Mouse (Mus musculus) embryonic facial prominence, embryonic 10.5 days (tissue): ENCODE data around the gene Pik3c2b. TPM values are rescaled to one million over a fixed set of nuclear protein-coding genes. Genes with fewer than 3 reads are reported as not detected.

Experiments used
- DNase-seq: peaks from one replicate; pipeline ENCODE4 v3.0.0-alpha.2; 2017; ENCODE audit warnings: low spot score
- H3K27ac ChIP-seq: fragments of 300-500 bp; sonication (generic); replicated peaks from 2 replicates; pipeline ENCODE4 v1.5.1; 2016; ENCODE audit warnings: mild to moderate bottlenecking
- H3K27me3 ChIP-seq: fragments of 300-500 bp; sonication (generic); replicated peaks from 2 replicates; pipeline ENCODE4 v1.6.1; 2016; ENCODE audit warnings: low read depth, mild to moderate bottlenecking; ENCODE audit not compliant: poor library complexity, severe bottlenecking
- H3K36me3 ChIP-seq: fragments of 300-500 bp; sonication (generic); replicated peaks from 2 replicates; pipeline ENCODE4 v1.6.1; 2016; ENCODE audit warnings: mild to moderate bottlenecking, moderate library complexity
- H3K4me1 ChIP-seq: fragments of 300-500 bp; sonication (generic); 2 replicates; pipeline ENCODE4 v1.6.1; 2016
- H3K4me3 ChIP-seq: fragments of 300-500 bp; sonication (generic); 2 replicates; pipeline ENCODE4 v1.5.1; 2016; ENCODE audit warnings: mild to moderate bottlenecking, moderate library complexity
- H3K9me3 ChIP-seq: fragments of 300-500 bp; sonication (generic); 2 replicates; pipeline ENCODE4 v1.6.1; 2016; ENCODE audit warnings: mild to moderate bottlenecking
- WGBS: fragments of 180-500 bp; shearing (Covaris S2); methylation state at CpG from one replicate; pipeline ENCODE4 v1.1.7; 2016; 5-methylcytosine and 5-hydroxymethylcytosine counted together
- polyA plus RNA-seq: library from polyadenylated mRNA; unstranded; fragments of >200 nt; fragmentation: Nextera tagmentation; extraction: Ambion mirVana; gene quantifications from 2 replicates; pipeline ENCODE4 v1.2.1, GENCODE M21; 2016

Gene Pik3c2b
- polyA plus RNA-seq, 1 experiment from 2014 or later = 8.6 TPM

- Histone ChIP-seq H3K36me3 (no peaks in the 10 kb centered on the region), H3K4me3 (peak overlapping the region; percentile 95), H3K27me3 (peaks cover 20% of the 10 kb centered on the region; the same call in 1 of the 2 replicates), H3K4me1 (peaks cover 49% of the 10 kb centered on the region), H3K27ac (peak overlapping the region; percentile 97), H3K9me3 (no peaks in the 10 kb centered on the region)
- peak; percentile 88 for DNase-seq
- under 1% methylated on average over 69 of the region's 71 CpGs for WGBS
Observed at GRCm38 (mm10) chr1:133045861-133046440, 484 bp downstream of the Pik3c2b start.

- H3K4me3 ChIP-seq = peak overlapping the region; percentile 95
- no peaks in the 10 kb centered on the region for H3K9me3 ChIP-seq
- H3K27ac ChIP-seq = peak overlapping the region; percentile 97
- peak; percentile 73 for DNase-seq
- no peaks in the 10 kb centered on the region for H3K36me3 ChIP-seq
- H3K4me1 ChIP-seq = peaks cover 49% of the 10 kb centered on the region
- under 1% methylated on average over 40 of the region's 40 CpGs for WGBS
- H3K27me3 ChIP-seq = peaks cover 20% of the 10 kb centered on the region; the same call in 1 of the 2 replicates
Observed at GRCm38 (mm10) chr1:133046441-133046931, 1.0 kb downstream of the Pik3c2b start.

DNA sequence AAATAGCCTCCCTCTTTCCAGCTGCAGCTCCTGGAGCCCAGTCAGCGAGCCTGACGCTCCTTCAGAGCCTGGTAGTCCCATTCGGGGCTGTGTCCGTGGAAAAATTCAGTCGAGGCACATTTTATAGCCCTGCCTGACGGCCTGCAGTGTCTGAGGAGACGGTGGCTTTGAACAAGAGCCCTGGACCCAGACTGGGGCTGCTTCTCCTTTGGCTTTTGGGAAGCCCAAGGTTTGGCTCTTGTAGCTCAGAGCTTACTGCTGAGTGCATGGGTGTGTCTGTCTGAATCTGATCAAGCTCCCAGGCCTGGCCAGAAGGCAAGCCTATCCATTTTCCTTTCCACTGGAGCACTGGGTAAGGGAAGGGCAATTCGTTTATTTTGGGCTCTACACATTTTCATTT lies 2.1 kb downstream of the Pik3c2b start:
- no peak for DNase-seq
- Histone ChIP-seq H3K36me3 (no peaks in the 10 kb centered on the region), H3K27me3 (peaks cover 20% of the 10 kb centered on the region; the same call in 1 of the 2 replicates), H3K4me1 (peaks cover 56% of the 10 kb centered on the region), H3K27ac (peak overlapping the region; percentile 97), H3K9me3 (no peaks in the 10 kb centered on the region), H3K4me3 (peak overlapping the region; percentile 95)
- WGBS = 58% methylated on average over 8 of the region's 8 CpGs

GRCm38 (mm10) chr1:133048690-133049089 lies 3.2 kb downstream of the Pik3c2b start:
- no peak for DNase-seq
- WGBS = 54% methylated on average over 2 of the region's 2 CpGs
- Histone ChIP-seq H3K36me3 (no peaks in the 10 kb centered on the region), H3K27me3 (peaks cover 20% of the 10 kb centered on the region; the same call in 1 of the 2 replicates), H3K9me3 (no peaks in the 10 kb centered on the region), H3K27ac (no peak overlapping the region), H3K4me3 (peak overlapping the region; percentile 95; the same call in 1 of the 2 replicates), H3K4me1 (peaks cover 67% of the 10 kb centered on the region)

DNA sequence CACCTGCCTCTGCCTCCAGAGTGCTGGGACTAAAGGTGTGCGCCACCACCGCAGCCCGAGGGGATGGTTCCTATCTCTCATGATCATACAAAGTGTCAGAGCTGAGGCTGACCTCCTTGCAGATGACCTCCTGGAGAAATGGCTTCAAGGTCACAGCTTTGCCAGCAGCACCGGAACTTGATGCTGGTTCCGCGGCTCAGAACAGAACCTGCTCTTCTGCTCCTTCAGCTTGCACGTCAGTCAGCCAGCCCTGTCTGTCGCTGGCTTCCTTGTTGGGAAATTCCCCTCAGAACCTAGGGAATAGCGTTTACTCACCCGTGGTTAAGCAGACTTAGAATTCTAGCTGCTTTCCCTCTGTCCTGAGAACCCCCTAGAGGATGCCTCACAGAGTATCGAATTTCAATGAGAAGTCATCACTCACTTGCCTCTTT lies 4.5 kb downstream of the Pik3c2b start:
- Histone ChIP-seq H3K4me3 (no peak overlapping the region), H3K27ac (no peak overlapping the region; the same call in 1 of the 2 replicates), H3K4me1 (peaks cover 65% of the 10 kb centered on the region), H3K36me3 (no peaks in the 10 kb centered on the region), H3K9me3 (no peaks in the 10 kb centered on the region), H3K27me3 (peaks cover 12% of the 10 kb centered on the region; the same call in 1 of the 2 replicates)
- 29% methylated on average over 11 of the region's 11 CpGs for WGBS
- no peak for DNase-seq

- Histone ChIP-seq H3K27ac (0 out of 2 replicates have a peak overlapping the region, but pooled peaks have one; percentile 14), H3K27me3 (peaks cover 12% of the 10 kb centered on the region; the same call in 1 of the 2 replicates), H3K9me3 (no peaks in the 10 kb centered on the region), H3K4me1 (peaks cover 57% of the 10 kb centered on the region), H3K36me3 (no peaks in the 10 kb centered on the region), H3K4me3 (no peak overlapping the region)
- WGBS = 84% methylated on average over 2 of the region's 2 CpGs
- DNase-seq = no peak
Observed at GRCm38 (mm10) chr1:133051829-133052228, 6.4 kb downstream of the Pik3c2b start.

DNA sequence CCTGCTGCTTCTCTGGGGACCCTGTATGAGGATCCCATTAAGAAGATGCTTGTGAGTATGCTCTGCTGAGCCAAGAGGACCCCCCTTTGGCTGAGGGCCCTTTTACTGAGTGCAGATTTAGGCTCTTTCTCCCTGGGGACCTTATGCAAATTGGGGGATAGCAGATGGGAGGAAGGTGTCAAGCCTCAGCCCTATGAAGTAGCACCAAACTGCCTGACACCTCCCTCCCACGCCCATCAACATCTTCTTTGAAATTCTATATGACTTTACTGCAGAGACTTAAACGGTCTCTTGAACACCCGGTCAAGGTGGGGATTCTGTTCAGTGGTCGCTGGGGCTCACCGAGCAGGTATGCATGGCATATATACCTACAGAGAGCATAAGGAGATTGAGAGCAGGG lies 7.6 kb downstream of the Pik3c2b start:
- H3K36me3 ChIP-seq = no peaks in the 10 kb centered on the region
- WGBS = 63% methylated on average over 5 of the region's 5 CpGs
- DNase-seq = no peak
- H3K4me1 ChIP-seq = peaks cover 53% of the 10 kb centered on the region
- no peaks in the 10 kb centered on the region for H3K9me3 ChIP-seq
- no peak overlapping the region; the same call in 1 of the 2 replicates for H3K27ac ChIP-seq
- 0 out of 2 replicates have a peak, but pooled peaks cover 1% of the 10 kb centered on the region for H3K27me3 ChIP-seq
- H3K4me3 ChIP-seq = no peak overlapping the region

- Histone ChIP-seq H3K36me3 (no peaks in the 10 kb centered on the region), H3K4me3 (no peak overlapping the region), H3K27me3 (no peaks in the 10 kb centered on the region), H3K4me1 (peaks cover 43% of the 10 kb centered on the region), H3K9me3 (no peaks in the 10 kb centered on the region), H3K27ac (no peak overlapping the region)
- DNase-seq = no peak
- WGBS = 80% methylated on average over 8 of the region's 8 CpGs
Observed at GRCm38 (mm10) chr1:133054326-133054725, 8.9 kb downstream of the Pik3c2b start.

DNA sequence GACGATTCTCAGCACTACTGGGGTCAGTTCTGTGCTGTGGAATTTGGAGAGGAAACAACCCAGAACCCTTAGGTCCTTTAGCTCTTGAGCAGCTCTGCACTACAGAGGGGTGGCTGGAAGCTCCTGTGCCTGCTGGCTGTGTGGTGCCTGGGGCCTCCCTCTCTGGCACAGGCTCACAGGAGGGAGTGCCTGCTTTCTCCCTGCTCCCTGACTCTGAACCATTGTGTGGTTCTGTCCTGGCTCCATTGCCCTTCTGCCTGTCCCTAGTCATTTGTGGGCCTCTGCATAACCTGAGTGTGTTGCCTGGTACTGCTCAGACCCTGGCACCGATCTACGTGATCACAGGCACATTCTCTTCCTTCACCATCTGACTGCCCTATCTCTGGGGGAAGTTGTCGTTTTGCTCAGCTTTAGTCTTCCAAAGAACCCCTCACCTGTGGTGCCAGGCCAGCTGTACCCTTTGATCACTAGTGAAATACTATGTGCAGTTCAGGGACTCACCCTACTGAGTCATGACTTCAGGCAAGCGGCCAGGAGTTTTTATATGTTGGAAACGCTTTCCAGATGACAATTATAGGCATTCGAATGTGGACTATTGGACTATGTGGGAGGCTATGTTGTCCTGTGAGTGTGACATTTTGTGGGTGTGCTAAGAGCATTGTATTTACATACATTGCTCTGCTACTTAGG lies 12.0 kb downstream of the Pik3c2b start:
- H3K4me3 ChIP-seq = no peak overlapping the region
- no peak for DNase-seq
- no peaks in the 10 kb centered on the region for H3K27me3 ChIP-seq
- peaks cover 36% of the 10 kb centered on the region for H3K4me1 ChIP-seq
- 65% methylated on average over 7 of the region's 7 CpGs for WGBS
- peak overlapping the region; percentile 15; the same call in 1 of the 2 replicates for H3K27ac ChIP-seq
- H3K9me3 ChIP-seq = no peaks in the 10 kb centered on the region
- peaks cover 12% of the 10 kb centered on the region for H3K36me3 ChIP-seq

DNA sequence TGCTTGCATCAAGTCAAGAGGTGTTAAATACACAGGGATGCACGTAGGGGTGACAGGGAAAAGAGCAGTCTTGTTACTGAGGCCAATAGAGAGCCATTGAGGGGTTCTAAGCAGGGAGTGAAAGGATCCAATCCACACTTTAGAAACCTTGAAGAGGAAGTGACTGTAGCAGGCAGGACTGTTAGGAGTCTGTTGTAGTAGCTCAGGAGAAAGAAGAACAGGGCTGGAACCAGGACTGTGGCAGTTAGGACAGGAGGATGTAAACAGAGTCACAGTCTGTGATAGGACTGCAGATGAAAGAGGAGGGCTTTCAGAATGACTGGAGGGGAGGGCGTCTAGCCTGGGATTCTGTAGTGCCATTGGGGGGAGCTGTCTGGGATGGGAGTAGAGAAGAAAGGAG lies 14.1 kb downstream of the Pik3c2b start:
- DNase-seq = no peak
- peaks cover 22% of the 10 kb centered on the region for H3K4me1 ChIP-seq
- H3K36me3 ChIP-seq = peaks cover 31% of the 10 kb centered on the region
- no peaks in the 10 kb centered on the region for H3K9me3 ChIP-seq
- no peak overlapping the region for H3K4me3 ChIP-seq
- H3K27ac ChIP-seq = no peak overlapping the region
- H3K27me3 ChIP-seq = no peaks in the 10 kb centered on the region
- 43% methylated on average over 2 of the region's 2 CpGs for whole genome bisulfite sequencing

DNA sequence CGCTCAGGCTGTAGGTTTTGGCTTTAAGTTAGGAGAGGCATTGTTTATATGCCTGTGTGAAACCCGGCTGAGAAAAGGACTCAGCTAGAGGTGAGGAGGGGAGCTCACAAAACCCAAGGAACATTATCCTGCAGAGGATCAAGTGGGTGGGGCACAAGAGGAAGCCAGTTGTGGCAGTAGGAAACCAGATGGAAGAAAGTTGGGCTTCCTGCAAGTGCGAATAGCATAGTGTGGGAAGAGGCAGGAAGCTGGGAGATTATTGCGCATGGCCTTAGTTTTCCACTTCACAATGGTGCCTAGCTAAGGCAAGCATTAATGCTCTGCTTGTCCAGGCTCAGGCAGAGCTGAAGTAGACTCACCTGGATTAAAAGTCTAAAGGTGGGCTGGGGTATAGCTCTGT lies 15.2 kb downstream of the Pik3c2b start:
- WGBS = 53% methylated on average over 4 of the region's 4 CpGs
- Histone ChIP-seq H3K4me3 (no peak overlapping the region), H3K36me3 (peaks cover 32% of the 10 kb centered on the region), H3K27me3 (no peaks in the 10 kb centered on the region), H3K27ac (no peak overlapping the region), H3K4me1 (peaks cover 22% of the 10 kb centered on the region), H3K9me3 (no peaks in the 10 kb centered on the region)
- no peak for DNase-seq

DNA sequence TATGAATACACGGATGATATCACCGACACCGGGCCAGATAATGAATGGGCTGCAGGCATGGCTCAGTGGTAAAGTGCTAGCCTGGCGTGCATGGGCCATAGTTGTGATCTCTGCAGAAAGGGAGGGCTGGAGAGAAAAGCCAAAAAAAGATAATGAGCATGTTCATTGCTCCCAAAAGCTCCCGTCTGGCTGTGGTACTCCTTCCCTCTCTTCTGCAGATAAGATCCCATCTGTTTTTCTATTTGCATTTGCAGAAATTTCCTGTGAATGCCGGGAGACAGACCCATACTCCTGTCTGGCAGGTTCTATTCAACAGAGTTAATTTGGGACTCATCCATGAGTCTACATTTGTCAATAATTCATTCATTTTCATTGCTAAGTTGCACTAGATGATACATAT lies 17.7 kb downstream of the Pik3c2b start:
- no peaks in the 10 kb centered on the region for H3K9me3 ChIP-seq
- no peak overlapping the region for H3K4me3 ChIP-seq
- no peaks in the 10 kb centered on the region for H3K27me3 ChIP-seq
- H3K4me1 ChIP-seq = peaks cover 17% of the 10 kb centered on the region
- peaks cover 51% of the 10 kb centered on the region for H3K36me3 ChIP-seq
- 94% methylated on average over 6 of the region's 6 CpGs for WGBS
- no peak overlapping the region for H3K27ac ChIP-seq
- DNase-seq = no peak

DNA sequence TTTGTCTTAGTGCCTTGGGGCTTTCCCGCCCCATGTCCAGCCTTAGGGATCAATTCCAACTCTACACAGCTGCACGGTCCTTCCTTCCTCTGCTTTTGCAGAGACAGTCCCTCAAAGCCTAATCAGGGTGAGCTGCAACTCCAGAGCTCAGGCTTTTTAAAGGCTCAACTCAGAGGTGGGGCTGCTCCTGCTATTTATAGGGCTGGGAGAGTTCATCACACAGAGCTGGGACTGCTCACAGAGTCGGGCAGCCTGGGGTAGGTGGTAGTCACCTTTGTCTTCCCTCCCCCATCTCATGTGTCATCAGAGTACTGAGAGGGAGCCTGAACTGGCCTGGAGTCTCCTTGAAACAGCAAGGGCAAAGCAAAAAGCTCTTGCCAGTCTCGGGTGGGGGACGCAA lies 22.8 kb downstream of the Pik3c2b start:
- WGBS = 65% methylated on average over 5 of the region's 5 CpGs
- Histone ChIP-seq H3K36me3 (peaks cover 69% of the 10 kb centered on the region), H3K9me3 (no peaks in the 10 kb centered on the region), H3K4me1 (peaks cover 35% of the 10 kb centered on the region), H3K27ac (peak overlapping the region; percentile 65; the same call in 1 of the 2 replicates), H3K27me3 (no peaks in the 10 kb centered on the region), H3K4me3 (no peak overlapping the region)
- no peak for DNase-seq
